Mouse (Mus musculus) thymus, postnatal 14 days (tissue): ENCODE measurements around the gene Cfl1.

Experiments
- DNase-seq: peaks from one replicate; pipeline ENCODE4 v3.0.0; 2021

Gene Cfl1

DNA sequence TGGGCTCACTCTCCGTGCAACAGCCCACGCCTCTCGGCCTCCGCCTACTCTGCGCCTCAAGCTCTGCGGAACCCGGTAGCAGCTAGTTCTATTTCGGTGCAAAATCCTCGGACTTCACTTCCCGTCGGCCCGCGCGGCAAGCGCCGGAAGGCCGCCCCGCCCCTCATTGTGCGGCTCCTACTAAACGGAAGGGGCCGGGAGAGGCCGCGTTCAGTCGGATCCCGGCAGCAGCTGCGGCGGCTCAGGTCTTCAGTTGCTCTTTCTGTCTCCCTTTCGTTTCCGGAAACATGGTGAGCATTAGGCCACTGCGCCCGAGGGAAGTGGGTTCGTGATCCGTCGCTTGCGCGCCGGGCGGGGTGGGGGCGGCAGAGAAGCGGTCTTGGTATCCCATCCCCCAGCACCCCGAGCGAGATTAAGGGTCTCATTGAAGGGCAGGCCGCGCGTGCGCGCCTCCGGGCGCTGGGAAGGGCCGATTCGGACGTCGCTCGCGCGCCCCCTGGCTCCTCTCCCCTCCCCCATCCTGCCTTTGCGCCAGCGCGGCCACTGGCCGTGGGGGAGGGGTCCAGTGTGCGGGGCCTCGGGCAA, at the start of gene Cfl1:
TSS of gene Cfl1 (plus strand) at position 143 of the 585 bp plus-strand sequence.
- DNase-seq = peak; percentile 97

DNA sequence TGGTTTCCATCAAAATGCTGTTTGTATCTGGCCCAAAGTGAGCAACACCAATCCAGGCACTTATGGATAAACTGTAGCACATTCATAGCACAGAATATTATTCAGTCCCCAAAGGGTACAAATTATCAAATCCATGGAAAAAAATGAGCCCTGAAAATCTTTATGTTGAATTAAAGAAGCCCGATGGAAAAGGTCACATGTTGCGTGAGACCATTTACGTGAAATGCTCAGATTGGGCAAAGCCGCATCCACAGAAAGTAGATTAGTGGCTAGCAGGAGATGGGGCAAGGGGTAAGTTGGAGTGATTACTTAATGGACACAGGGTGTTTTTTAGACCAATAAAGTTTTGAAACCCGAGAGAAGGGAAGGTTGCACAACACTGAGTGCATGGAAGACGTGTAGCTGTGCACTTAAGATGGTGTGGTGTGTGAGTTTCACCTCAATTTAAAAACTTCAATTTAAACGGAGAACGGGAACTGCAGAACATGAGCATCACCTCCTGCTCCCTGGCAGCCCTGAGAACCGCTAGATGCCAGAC, 45.8 kb upstream of the Cfl1 start:
- DNase-seq = no peak

DNA sequence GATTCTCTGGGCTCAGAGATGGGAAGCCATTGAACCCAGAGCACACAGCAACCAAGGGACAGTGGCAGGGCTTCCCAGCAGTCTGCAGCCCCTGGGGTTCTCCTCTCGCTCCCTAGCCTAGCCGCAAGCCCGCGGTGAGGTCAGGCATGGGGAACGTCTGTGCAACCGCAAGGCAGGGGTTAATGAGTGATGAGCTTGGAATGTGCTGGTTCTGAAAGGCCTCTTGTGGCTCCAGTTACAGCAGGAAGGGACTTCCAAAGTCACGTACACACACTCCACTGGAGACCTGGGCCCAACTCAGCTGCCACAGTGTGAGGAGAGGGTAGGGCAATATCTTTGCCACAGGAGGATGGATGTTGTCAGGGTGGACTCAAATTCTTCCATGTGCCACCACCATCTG, 45.3 kb upstream of the Cfl1 start:
- DNase-seq = no peak

DNA sequence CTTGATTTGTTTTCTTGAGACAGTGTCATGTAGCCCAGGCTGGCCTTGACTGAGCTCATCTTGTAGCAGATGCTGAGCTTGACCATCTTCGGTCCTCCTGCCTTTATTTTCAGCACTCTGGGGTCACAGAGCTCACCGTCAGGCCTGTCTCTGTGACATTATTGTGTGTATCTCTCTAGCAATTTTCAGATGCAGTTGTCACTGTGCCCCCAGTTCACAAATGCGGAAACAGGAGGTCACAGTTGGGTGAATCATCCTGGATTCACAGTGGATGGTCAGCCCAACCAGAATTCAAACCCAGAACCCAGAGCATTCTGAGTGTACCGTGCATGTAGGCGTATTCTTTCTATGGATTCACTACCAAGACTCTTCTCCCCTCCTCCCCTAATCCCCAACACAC, 44.5 kb upstream of the Cfl1 start:
- DNase-seq = no peak

DNA sequence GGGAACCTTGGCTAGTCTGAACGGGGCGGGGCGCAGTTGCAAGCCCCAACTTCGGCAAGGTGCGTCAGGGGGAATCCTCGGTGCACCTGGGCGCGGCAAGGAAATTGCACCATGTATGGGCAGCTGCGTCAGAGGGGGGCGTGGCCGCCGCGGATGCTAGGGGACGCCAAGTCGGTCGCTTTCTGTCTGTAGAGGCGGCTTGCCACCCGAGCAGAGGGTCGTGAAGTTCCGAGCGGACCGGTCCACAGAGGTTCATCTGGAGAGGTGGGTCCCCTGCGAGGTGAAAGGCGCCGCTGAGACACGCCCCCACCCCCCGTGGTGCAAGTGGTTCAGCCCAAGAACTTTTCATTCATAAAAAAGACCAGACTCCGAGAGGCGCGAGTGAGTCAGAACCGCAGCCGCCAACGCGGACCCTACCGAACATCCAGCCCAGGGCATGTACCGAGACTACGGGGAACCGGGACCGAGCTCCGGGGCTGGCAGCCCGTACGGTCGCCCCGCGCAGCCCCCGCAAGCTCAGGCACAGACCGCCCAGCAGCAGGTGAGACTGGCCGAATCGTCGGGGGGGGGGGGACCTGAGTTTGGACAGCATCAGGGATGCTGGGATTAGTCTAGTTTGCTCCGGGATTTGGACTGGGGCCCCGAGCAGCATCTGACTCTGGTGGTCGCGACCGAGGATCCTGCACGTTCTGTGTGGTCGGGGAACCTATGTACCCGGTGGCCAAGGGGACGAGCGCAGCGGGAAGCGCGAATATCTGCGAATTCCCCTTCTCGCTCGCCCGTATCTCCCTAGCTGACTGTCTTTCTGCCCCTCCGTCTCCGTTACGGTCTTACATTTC, 42.5 kb upstream of the Cfl1 start, which contains the start of gene Fosl1:
TSS of gene Fosl1 (plus strand) at position 33 of the 839 bp plus-strand sequence.
- DNase-seq = peak; percentile 90

DNA sequence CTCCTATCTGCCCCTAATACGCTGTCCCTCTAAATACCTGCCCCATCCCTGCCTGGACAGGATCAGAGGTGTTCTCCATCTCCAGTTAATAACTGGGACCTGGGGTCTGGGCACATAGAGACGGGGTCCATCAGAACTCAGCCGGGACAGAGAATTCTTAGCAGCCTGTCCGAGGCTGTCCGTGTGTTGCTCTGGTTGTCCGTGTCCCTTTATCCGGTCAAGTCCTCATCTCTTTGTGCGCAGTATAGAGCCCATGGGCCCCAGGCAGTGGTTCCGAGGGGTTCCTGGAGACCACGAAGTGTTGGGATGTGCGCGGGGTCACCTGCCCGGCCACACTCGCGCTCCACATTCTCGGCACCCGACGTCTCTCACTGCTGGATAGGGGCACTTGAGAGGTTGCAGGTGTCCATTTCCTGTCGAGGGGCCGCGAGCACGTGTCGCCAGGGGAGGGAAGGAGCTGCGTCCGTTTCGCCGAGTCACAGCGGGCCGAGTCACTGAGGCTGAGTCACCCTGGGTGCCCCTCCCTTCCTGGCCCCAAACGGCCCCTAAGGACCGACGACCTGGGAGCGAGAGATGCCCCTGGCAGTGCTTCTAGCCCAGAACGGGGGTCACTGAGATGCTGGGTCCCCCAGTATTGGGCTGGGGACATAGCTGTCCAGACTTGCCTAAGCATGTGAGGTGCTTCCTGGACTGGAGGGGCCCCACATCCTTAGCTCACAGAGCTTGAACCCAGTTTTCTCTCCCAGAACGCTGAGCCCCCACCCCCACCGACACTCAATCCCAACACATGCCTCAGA, 41.7 kb upstream of the Cfl1 start:
- no peak for DNase-seq

DNA sequence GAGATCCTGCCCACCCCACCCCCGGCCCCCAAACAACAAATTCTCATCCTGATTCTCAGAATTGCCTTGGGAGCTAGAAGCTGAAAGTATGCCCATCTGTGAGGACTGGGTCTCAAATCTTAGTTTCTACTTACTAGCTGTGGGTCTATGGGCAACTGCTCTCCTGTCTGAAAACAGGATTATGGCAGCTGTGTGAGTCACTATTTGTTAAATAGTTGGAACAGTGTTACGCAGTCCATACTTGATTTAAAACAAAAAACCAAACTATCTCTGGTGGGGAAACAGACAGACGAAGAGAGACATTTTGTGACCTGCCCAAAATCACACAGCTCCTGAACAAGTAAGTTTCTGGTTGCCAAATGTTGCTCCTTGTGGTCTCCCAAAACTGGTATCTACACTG, 40.6 kb upstream of the Cfl1 start:
- no peak for DNase-seq

DNA sequence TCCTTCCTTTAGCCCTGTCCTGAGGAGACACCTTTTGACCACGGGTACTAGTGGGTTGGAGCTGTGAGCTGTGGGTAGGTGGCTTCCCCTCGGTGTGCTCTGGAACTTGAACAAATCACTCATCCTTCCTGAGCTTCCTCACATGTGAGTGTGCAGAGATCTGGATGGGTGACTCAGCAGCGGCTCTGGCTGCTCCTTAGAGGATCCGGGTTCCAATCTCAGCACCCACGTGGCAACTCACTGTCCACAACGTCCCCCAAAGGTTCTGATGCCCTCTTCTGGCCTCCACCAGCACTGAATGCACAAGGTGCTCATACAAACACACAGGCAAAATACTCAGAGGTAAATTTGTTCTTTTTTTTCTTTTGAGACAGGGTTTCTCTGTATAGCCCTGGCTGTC, 38.5 kb upstream of the Cfl1 start:
- no peak for DNase-seq

DNA sequence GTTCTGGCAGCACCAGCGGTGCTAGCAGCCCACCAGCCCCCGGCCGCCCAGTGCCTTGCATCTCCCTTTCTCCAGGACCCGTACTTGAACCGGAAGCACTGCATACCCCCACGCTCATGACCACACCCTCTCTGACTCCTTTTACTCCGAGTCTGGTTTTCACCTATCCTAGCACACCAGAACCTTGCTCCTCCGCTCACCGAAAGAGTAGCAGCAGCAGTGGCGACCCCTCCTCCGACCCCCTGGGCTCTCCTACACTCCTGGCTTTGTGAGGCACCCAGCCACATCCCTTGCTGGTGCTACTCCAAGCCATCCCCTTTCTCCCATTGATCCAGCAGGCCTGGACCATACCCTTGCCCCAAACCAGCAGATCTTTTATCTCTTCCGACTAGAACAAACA, 35.2 kb upstream of the Cfl1 start:
- DNase-seq = no peak

DNA sequence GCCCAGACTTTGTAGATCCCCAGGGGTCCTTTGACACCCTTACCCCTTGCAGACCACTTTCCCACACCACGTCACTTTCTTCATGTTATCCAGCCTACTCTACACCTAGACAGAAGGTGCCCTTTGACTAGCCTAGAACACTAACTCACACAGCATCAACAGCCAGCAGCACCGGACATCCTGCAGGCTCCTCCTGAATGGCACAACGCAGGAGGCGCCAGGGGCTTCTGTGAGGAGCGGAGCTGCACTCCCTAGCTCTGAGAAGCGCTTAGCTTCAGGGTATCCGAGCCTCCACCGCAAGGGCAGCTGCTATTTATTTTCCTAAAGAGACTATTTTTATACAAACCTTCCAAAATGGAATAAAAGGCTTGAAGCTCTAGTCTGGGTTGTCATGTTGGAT, 34.7 kb upstream of the Cfl1 start:
- DNase-seq = no peak

DNA sequence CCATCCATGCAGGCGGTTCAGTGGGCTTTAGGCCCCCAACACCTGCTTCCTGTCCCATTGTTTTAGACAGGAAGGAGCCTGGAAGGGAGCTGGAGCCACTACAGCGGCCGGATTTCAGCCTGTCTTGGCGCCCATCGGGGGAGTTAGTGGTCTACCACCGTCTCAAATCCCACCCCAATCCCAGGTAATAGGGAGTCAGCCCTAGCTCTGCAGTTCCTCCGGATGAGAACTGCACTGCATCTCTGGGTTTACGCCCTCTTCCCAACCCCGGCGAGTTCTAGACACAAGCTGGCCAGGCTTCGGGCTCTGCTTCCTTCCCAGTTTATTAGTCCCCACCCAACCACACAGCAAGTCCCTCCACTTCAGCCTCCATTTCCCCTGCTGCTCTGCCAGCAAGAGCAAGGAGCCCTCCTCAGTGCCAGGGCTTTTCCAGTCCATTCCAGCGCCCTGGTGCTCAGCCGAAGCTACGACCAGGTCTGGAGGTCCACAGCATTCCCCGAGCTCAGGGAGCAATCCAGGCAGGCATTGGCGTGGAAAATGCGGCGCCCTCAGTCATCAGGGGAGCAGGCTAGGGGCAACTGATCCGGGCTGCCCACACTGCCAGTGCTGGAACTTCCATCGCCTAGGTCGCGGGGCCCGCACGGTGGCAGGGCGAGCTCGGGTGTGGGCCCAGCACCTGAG, 33.9 kb upstream of the Cfl1 start:
- DNase-seq = no peak

DNA sequence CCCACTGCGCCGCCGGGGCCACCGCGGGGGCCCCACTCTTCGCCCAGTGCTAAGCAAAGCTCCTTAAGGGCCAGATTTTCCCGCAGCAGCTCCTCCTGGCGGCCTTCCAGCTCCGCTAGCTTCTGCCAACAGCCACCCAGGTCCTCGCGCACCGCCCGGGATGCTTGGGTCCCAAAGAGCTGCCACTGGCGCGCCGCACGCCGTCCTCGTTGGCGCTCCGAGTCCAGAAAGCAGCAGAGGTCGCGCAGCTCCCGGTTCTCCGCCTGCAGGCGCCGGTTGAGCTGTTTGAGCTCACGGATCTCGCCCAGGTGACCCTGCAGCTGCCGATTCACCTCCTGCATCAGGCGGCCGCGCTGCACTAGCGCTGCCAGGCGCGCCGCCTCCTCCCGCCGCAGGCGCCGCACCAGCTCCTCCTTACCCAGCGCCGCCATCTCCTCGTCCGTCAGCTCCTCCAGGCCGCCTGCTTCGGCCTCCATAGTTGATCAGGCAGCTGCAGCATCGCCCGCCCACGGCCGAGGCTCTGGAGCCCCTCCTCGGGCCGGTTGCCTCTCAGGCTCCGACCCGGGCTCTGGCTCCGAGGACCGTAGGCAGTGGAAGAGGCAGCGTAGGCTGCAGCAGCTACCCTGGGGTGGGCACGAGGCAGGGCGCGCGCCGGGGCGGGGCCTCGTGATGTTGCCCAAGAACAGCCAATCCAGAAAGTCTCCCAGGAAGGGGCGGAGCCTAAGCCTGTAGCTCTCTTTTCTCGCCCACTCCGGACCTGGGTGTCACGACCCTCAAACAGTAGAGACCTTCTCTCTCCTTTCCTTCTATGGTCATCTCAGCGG, 33.1 kb upstream of the Cfl1 start:
- DNase-seq = peak; percentile 97

DNA sequence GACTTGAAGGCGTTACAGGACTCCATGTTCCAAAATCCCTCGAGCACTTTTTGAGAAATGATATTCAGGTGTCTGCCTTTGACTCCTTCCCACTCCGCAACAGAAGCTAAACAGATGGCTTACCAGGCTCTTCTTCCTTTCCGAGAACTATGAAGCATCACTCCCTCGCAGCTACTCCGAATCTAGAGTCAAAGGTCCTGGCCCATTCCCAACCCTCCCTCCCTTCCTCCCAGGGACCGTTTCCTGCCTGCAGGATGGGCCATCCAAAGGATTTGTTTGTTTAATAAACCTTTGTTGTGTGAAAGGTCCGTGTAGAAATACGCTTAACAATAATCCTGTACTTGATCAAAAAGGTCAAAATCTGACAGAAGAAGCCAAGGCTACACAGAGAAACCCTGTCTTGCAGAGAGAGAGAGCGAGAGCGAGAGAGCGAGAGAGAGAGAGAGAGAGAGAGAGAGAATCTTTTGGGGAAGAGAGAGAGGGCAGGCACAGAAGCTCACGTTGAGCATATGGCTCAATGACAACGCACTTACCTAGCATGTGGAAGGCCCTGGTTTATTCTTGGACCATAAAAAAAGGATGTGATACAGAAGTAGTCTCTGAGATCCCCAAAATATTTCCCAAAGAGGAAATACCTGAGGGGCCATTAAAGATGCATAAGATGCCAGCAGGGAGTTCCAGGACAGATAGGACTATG, 32.4 kb upstream of the Cfl1 start, which contains the start of gene Ccdc85b:
TSS of gene Ccdc85b (minus strand) at position 149 of the 697 bp plus-strand sequence.
- no peak for DNase-seq

DNA sequence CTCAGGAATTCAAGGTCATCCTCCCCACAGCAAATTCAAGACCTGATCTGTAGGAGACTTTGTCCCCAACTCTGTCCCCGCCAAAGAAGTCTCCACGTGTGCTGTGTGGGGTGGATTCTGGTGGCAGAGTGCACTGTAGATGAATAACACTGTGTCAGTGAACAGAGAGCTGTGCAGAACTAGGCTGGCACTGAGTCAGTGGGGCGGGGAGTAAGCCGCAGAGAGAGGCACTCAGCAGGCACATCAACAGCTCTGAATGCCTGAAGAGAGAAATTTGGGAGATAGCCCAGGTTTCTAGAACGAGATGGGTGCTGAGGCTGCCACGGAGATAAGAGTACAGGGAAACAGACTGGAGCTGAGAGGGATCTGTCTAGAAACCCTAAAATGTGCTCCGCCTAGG, 31.2 kb upstream of the Cfl1 start:
- no peak for DNase-seq

DNA sequence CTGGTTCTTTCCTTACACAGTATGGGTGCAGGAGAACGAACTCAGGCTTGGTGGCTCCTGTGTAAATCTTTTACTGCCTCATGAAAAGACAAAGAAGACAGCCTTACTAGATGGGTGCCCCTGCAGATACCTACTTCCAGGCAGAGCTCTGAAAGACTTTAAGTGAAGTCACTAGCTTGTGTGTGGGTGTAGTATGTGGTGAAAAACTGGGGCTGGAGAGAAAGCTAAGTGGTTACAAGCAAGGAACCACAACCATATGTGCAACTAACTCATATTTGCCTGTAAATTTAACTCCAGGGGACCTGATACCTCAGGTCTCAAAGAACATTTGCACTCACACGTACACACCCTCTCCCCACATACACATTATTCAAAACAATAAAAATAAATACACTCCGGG, 30.4 kb upstream of the Cfl1 start:
- DNase-seq = no peak

DNA sequence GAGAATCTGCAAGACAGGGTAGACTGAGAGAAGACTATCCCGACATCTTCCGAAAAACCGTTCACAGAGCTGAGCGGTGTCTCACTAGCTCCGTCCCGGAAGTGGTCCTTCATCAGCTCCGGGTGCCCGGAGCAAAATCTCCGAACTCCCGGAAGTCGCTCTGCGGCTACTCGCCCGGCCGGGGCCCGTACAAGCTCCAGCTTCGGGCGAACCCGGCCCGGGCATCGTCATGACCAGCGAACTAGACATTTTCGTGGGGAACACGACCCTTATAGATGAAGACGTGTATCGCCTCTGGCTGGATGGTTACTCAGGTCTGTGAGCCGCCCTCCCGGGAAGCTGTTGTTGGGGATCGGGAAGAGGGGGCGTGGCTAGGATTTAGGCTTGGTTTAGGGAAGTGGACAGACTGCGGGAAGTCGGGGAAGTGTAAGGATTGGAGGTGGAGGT, 29.8 kb upstream of the Cfl1 start, which contains the start of gene Fibp:
TSS of gene Fibp (plus strand) at position 151 of the 447 bp plus-strand sequence.
- DNase-seq = peak; percentile 85

DNA sequence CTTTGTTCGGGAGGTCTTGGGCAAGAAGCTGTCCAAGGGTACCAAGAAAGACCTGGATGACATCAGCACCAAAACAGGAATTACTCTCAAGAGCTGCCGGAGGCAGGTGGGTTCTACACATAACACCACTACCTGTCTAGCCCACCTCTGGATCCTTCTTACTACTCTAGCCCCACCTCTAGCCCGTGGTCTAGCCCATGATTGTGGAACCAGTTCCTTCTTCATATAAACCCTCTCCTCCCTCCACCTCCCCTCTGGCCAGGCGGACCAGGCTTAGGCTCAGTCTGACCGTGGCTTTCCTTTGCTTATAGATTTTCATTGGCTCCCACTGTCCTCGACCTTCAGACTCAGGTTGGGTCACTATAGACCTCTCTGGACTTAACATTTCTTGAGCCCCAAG, 28.8 kb upstream of the Cfl1 start:
- no peak for DNase-seq

DNA sequence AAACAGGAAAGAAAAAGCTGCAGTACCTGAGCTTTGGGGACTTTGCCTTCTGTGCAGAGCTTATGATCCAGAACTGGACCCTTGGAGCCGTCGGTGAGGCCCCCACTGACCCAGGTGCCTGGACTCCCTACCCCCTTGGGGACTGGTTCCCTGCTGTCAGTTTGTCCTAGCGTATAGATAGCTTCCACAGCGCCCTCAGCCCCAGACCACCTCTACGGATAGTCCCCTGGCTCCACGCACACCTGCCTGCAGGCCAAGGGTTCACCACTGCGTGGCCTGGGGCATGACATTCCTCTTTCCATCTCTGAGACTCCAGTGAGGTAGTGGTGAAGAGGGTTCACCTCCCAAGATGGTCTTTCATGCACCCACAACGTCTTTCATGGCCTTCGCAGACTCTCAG, 27.0 kb upstream of the Cfl1 start:
- no peak for DNase-seq

DNA sequence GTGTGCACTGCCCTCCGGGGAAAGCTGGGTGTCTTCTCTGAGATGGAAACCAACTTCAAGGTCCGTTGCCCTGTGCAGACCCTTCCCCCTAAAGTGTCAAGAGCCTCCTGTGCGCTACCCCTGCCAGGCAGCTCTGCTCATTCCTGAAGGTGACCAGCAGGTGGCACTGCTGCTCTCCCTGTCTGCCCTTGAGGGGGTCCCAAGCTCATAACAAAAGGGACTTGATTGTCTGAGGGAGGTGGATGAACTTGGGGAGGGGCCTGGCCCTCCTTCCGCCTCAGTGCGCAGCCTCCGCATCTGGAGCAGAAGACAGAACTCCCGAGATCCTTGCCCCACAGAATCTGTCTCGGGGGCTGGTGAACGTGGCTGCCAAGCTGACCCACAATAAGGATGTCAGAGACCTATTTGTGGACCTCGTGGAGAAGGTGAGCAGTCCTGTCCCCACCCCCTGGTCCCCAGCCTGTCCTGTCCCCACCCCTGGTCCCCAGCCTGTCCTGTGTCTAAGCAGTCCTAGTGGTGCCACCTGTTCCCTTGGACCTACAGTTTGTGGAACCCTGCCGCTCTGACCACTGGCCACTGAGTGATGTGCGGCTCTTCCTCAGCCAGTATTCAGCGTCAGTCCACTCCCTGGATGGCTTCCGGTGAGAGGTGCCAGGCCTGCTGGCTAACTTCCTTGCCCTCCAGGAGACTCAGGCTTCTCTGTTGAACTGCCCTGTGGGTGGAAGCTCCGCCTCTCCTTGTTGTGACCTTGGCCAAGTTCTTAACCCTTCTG, 26.3 kb upstream of the Cfl1 start:
- DNase-seq = peak; percentile 80

DNA sequence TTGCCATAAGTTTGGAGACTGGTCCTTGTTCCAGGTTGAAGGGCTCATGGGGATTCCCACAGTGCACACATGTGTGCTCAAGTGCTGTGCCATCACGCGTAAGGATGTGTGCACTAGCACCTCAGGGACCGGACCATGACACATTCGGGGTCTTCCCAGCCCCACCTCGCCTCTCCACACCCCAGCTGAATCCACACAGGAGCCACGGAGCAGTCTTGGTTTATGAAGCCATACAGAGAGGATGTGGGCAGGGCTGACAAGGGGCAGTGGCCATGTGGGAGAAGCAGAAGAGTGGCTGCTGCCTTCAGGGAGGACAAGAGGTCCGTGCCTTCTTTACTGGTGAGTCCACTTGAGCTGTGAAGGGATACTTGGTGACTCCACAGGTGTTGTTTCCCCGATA, 25.2 kb upstream of the Cfl1 start:
- DNase-seq = no peak
